Mouse (Mus musculus) cerebellum, postnatal 36 days (tissue): Measurements from ENCODE around the gene Lrguk.
A peak's percentile ranks its signal among the peaks of the same experiment; 100 is the strongest.

Experiments
- DNase-seq, 2 experiments: peaks; one replicate each; pipeline ENCODE4 v3.0.0; 2021 to 2022; ENCODE audit warnings: mixed read lengths in 2 of 2

The Lrguk gene

DNA sequence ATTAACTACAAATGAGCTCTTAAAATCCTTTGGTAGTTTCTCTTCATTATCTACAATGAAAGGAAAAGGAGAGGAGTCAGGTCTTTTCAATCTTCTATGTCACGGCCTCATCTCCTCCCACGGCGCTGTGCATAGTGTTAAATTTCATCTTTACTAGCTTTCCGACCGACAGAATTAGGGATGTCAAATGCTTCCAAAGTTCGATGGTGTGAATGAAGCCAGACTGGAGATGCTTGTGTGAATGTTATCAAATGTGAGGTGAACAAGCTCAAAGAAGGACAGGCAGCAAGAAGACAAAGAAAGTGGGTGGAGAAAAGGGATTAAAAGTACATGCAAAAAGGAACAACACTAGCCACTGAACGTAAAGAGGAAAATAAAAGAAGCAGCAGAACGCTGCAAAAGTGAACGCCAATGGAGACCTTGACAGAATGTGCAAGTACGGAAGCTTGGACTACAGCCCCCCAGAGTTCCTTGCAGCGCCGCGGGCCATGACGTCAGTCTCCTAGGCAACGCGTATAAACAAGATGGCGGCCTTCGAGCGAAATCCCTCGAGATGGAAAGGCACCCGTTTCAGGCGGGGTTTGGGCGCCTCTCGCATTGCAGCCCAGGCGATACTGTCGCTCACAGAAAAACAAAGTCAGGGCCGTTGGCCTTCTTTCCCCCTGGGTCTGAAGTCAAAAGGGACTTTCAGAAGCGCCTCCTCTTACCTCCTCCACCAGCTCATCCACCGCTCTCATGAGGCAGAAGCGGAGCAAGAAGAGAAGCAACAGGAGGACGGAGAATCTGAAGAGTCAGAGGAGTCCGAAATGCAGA, at the start of gene Lrguk:
TSS of gene Lrguk (plus strand) at position 516 of the 813 bp plus-strand sequence.
- DNase-seq, result peak; percentile 82 to 83

DNA sequence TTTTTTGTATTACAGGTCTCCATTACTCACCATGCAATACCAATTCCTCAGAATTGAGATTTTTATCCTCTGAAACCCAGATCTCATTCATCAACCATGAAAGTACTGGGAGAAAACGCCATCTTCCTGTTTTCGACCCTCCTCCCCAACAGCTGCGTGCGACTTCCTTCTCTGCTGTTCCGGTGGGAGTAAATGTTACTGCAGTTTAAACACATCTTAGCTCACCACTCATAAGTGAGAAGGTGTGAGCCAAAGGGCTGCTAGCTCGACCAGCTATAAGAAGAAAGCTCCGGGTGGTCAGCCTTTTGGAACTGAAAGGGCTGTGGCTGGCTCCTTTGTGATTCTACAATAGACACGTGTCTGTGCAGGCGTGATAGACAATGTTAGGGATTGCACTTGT, 46.5 kb upstream of the Lrguk start:
- DNase-seq, result no peak

DNA sequence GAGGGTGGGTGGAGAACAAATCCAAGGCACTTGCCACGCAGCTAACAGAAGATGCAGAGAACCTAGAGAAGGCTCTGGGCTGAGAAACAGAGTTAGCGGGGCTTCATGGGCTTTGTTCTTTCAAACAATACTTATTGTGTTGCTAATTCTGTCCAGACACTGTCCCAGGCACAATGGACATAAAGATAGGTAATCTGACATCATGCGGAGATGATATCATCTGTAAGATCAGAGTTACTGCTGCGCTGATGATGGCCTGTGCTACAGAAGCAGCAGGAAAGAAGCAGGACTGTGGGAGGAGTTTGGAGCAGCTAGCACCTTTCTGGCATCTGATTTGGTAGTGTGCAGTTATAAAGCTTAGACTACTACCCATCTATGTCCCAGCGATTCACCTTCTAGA, 42.1 kb upstream of the Lrguk start:
- no peak for DNase-seq

DNA sequence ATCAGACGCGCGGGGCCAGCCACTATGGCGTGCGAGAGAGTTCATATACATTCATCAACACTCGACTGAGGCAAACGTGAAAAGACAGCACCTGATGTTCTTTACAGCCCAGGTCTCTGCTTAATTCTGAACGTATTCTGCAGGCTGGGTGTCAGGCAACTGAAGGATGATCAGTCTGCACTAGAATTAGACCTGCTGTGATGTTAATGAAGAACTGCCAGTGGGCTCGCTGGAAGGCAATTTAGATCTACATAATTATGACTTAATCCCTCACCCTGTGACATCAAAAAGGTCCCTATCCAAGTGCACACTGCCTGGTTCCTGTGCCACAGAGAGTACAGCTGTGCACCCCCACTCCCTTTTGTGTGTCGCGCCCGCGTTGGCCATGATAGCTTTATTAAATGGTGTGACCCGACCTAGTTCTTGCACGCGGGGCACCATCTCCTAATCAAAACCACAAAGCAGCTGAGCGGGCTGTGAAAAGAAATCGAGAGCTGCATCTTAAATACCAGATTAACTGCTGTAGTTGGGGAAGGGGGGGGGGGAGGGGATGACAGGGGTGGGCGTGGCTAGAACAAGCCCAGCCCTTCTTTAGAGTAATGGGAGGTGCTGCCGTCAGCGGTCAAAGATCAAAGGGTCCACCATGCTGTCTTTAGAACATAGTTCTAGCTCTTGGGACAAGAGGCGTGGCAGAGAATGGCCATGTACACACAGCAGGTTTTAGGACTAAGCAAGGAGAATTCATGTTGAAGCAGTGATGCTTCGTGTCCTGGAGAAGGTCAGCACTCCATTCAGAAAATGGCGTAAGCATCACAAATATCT, 36.8 kb upstream of the Lrguk start:
- no peak for DNase-seq

DNA sequence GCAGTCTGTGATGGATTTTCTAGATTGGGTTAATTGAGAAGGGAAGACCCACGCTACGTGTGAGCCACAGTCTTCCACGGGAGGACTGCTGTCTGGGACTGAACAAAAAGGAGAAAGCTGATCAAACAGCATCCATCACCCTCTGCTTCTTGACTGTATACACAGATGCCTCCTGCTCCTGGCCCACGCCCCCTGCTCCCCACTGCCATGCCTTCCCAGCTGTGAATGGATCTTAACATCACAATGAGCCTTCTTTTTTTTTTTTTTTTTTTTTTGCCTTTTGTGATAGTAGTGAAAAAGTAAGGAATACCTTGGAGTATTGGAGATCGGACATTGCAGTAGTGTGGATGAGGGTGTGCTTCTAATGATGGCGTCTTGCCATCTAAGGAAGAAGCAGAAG, 35.4 kb upstream of the Lrguk start:
- no peak for DNase-seq

DNA sequence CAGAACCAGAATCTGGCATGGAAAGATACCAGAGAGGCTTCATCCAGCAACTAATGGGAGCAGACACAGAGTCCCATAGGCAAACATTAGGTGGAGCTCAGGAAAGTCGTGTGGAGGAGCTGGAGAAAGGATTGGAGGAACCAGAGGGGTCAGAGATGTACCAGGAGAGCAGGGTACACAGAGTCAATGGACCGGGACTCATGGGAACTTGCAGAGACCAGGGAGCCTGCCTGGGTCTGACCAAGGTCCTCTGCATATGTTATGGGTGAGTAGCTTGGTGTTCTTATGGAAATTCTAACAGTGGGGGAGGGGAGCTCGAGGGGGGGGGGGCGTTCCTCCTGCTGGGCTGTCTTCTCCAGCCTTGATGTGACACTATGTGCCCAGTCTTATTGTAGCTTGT, 30.7 kb upstream of the Lrguk start:
- DNase-seq, result no peak

DNA sequence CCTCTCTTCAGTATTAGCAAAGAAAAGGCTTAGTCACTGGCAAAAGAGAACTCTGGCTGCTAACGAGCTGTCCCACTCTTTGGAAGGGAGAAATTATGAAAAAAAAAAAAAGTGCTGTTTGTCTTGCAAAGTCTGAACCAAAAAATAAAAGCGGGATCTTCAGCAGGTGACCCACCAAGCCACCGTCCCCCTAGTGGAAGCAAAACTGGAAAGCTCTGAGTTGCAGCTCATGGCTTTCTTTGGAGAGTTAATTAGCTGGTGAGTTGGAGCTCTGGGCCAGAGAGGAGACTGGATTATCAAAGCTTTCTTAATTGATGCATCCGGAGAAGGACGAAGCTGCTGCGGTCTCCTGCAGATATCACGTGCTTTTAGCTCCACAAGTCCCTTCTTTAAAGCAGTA, 29.7 kb upstream of the Lrguk start:
- DNase-seq, result no peak

DNA sequence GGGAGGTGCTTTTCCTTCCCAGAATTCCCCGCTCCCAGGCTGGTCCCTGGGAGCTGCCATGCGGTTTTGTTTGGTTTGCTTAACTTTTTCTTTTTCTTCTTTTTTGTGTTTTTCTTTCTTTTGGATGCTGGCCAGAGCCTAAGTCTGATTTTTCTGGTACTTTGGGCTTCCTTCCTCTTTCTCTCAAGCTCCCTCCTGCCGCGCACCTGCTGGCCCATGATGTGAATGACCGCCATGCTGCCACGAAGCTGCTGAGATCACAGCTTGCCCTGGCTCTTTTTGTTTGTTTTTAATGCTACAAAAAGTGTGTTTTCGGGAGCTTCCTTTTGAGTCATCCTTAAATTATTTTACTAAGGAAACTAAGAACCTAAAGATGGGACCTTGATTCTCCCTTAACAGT, 28.6 kb upstream of the Lrguk start:
- no peak for DNase-seq

DNA sequence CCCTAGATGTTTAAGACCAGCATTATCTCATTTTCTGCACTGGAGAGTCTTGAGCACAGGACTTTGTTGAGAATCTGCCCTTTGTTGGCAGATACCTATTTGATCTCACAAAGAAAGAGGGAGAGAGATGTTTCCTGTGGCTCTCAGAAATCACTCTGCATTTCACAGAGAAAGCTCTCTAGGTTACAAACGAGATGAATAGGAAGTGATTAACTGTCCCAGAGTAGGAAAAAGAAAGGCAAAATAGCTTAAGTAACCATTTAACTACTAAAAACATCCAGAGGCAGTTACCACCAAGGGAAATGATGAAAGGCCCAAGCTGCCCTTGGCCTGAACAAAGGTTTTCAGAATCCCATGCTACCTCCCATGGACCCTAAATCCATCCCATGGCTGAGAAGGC, 26.2 kb upstream of the Lrguk start:
- no peak for DNase-seq

DNA sequence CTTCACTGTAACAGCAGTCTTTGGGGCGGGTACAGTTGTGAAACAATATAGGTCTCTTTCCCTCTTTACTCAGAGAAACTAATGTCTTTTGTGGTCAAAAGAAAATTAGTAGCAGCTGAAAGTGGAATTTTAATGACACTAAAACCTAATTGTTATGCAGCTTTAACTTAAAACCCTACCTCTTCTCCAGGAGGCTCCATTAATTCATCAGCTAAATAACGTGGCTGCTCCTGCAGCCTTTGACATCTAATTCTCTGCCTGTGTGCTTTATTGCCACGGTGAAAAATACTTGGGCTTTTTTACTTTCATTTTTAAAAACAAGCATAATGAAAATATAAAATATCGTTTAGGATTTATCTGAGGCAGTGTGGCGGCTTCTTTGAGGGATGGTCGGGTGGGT, 15.8 kb upstream of the Lrguk start:
- no peak for DNase-seq

DNA sequence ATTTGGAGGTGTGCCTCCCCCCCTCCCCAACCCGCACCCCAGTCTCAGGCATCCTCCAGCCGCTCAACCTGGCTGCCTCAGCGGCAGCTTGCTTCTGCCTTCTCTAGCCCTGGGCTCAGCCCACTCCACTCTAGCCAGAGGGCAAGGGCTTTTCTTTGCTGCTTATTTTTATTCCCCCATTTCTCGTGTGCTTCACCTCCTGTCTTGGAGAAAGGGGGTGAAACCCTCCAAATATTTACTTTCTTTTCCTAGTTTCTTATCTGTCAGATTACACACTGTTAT, 439 bp downstream of the Lrguk start:
- DNase-seq, result no peak

DNA sequence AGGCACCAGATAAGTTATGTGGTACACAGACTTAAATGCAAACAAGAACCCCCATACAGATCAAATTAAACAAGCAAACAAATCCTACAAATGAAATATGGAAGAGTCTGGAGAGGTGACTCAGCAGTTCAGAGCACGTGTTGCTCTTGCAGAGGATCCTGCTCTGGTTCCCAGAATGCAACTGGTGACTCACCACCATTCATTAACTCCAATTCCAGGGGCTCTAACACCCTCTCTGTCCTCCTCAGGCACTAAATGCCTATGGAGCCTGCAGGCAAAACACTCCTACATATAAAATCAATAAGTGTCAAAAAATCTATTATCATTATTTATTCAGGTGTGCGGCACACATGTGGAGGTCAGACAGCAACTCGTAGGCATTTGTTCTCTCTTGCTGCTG, 4.8 kb downstream of the Lrguk start:
- no peak for DNase-seq

DNA sequence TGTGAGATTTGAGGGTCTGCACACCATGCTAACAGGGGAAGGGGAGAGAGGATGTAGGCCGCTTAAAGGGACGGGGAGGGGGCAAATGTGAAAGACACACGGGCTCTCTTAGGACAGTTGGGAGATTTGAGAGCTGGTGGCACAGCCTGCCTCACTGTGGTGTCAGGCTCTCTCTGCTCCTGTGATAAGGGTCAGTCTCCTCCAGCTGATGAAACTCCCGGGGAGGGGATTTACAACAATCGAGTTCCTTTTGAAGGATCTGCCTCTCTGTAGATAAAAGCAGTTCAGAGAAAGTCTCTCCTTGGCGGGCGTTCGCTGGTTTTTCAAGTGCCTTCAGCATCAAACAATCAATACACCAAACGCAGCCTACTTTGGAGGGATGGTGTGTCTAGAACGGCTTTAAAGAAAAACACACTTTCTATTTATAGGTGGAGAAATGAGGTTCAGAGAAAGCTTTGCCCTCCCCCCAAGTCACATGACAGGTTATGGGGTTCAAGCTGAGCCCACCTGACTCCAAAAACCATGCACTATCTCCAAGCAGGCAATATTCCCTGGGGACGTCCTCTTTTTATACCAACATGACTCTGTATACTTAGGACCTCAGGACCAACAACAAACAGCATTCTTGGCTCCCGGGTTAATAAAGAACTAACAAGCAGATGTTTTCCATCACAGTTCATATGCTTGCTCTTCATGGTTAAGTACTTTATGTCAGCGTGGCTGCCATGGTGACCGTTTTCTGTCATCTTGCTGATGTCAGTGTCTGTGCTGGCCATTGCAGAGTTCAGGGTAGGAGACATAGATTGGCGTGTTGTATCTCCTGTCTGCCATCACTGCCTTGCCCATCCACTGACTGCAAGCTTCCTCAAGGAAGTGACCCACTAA, 5.6 kb downstream of the Lrguk start:
- DNase-seq, result no peak

DNA sequence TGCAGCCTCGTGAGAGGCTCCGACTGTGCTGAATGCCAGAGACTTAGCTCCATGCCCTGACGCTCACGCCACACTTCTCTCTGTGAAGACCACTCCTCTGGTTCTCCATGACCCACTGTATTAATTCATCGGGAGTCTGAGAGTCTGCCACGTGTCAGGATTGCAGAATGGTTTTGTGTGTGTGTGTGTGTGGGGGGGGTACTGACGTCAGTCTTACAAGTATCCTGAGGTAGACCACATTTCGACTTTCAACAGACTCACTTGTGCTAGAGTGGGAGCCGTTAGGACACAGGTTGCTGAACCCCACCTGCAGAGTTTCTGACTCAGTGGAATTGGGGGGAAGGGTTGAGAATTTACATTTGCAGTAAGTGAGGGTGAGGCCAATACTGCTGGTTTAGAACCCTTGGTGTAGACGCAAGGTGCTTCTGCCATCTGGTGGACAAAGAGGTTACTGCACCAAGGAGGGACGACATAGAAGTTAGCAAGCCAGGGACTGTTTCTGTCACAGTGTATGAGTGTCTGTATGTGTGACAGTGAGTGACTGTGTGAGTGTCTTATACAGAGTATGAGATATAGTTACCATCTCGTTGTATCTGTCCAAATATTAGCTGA, 11.5 kb downstream of the Lrguk start:
- peak; percentile 74 to 84 for DNase-seq

DNA sequence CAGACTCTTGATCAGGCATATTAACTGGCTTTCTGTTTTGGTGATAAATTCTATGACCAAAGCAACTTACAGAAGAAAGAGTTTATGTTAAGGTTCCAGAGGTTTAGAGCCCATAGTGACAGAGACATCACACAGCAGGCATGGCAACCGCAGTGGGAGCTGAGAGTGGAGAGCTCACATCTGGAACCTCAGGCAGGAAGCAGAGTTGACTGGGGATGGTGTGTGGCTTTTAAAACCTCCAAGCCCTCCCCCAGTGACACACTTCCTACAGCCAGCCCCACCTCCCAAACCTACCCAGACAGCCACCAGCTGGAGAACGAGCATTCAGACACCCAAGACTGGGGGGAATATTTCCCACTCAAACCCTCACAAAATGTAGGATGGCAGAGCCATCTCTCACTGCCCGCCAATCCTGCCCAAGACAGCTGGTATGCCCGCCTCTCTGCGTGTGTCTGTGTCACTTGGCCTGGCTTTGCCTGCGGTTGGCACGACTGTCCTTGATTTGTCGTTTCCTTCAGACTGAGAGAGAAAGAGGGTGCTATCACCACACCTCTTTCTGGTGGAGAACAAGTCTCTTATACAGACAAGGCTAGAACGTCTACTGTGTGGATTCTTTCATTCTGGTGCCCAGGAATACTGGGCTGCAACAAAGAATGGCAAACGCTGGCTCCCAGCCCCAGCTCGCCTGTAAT, 12.5 kb downstream of the Lrguk start:
- DNase-seq, result peak; percentile 5 to 20

DNA sequence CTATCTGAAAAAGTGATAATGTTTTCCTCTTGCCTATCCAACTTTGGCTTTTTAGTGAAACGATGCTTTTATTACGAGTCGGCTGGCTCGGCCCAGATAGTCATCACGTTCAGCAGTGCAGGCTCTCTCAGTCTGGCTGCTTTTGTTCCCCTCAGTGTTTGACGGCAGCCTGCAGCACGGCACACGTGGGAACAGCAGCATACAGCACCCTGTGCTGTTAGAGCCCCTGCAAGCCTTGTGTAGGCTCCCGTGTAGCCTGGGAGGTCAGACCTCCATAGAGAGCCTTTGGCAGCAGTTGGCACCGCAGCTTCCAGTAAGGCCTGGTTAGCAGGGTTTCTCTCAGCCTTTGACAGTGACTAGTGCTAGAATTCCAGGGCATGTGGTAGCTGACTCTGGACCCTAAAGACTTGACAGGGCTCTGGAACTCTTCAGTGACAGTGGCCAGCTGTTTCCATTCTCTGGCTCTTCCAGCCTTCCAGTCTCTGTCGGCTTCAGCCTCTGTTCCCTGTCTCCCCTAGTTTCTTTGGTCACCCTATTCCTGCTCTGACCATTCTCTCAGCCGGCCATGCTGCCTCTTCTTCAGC, 15.1 kb downstream of the Lrguk start:
- DNase-seq, result no peak

DNA sequence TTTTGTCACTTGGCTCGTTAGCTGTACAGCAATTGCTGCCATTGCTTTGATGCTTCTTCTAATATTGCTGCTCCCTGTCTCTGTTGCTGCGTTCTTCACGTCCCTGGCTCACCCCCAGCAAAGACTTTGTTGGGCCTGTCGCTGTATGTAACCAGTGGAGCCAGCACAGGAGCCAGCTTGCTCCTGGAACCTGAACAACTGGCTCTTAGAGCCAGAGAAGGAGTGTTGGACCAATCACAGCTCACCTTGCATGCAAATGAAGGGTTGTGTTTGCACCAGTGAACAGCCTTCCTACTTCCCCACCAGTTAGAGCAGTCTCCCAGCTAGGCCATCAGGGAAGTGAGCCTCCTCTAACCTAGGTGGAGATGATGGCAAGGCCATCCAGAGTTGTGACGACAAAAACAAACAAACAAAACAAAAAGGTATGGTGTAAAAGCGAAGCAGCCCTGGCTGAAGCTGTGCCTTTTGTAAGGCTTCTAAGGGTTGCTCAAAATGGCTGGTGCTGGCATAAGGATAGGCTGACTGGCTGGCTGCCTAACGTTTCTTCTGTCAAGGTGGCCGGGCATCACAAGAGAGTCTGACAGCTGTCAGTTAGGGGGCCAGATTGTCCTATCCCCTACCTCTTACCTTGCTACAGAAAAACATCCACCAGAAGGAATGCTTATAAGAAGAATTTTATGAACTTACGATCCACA, 15.7 kb downstream of the Lrguk start:
- DNase-seq, result no peak

DNA sequence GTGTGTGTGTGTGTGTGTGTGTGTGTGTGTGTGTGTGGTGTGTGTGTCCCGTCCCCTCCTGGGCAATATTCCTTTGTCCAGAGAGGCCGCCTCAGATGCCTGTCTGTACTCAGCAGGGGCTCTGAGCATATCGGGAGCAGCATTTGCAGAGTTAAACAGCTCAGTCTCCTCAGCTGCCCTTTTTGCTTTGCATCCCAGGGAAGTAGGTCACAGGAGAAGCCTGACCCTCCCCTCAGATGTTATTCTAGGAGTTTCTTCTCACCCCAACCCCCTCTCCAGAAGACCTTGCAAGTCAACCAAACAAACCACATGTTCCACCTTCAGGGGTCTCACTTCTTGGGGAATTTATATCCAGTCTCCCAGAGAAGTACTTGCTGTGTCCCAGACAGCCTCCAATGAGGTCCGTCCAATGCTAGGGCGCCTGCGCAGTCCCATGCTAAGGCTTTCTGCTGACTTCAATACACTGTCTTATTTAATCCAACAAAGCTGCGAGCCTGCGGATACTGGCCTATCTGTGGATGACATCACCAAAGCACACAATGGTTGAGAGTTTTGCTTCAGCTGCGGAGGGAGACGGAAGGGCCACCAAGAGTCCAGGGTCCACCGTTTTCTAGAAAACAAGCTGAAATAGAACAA, 17.4 kb downstream of the Lrguk start:
- DNase-seq, result no peak

DNA sequence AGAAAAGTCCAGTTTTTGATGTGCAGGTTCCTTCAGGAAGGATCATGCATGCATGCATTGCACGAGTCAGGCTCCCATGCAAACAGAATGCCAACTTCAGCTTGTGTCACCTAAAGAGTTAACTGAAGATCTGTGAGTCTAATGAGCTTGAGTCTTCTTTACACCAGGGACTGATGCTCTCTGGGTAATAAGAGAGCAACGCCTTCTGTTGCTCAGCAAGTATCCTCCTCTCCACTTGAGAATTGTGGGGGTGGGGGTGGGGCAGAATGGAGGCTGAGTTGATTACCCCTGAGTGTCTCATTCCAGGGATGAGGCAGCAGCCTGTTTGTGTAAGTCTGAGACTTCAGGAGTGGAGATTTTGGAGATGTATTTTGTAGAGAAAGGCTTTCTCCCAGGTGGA, 20.2 kb downstream of the Lrguk start:
- DNase-seq, result no peak

DNA sequence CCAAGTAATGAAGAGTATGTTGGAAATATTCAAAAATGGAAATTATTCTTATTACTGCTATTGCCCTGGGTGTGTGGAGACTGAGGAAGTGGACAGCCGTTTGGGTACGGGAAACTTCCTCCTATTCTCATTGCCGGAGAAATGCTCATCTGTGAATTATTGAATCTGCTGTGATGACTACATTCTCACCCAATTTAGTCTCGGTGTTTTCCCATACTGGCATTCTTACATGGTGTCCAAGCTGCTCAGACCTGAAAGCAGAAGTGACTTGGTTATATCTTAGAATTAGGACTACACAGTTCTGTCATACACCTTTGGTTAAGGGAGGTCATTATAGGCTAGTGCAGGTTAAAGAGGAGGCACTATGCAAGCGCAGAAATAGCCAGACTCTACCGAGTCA, 30.5 kb downstream of the Lrguk start:
- DNase-seq, result no peak

DNA sequence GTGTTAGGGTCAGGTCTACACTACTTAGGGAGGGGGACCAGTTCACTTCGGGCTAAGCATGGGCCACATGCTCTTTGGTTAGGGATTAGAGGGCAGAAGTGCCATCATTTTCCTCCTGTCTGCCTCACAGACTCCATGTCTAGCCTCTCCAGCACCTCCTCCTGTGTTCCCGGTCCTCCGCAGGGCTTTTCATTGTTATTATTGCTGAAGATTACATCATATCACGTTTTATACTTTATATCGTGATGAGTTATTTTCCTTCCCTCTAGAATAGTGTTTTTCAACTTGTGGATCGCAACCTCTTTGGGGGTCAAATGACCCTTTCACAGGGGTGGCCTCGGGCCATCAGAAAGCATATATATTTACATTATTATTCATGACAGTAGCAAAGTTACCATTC, 37.5 kb downstream of the Lrguk start:
- DNase-seq, result no peak
